Mouse (Mus musculus) layer of hippocampus, adult 18-20 months (tissue): ENCODE measurements at regions not wholly inside any gene's neighbourhood (a gene's known extent, or its start where the extent isn't known, plus 50 kb on each side); places are given as distances from the start of the nearest gene placed in this dataset.

ENCODE experiments used
- DNase-seq, 2 experiments: peaks; one replicate each; pipeline ENCODE4 v3.0.0; 2022; ENCODE audit warnings: low spot score in 2 of 2

DNA sequence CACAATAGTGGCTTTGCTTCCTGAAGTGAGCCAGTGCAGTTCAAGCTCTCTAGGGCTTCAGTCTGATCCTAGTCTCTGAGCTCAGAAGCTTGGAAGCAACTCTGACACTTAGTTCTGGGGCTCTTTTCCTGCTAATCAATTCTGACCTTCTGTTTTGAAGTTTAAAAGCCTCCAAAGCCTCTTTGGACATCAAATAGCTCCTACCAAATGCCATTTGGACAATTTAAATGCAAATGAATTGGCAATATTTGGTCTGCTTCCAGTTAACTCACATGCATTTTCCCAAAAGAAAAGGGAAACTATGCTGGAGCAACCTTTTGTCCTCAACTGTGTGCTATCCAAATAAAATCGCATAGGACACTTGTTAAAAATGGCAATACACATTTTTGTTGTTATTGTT lies 968.7 kb downstream of the Tlr4 start:
- no peak for DNase-seq
